Comparison of ENCODE assay signal across 8 mouse cellular contexts in the genomic region with DNA sequence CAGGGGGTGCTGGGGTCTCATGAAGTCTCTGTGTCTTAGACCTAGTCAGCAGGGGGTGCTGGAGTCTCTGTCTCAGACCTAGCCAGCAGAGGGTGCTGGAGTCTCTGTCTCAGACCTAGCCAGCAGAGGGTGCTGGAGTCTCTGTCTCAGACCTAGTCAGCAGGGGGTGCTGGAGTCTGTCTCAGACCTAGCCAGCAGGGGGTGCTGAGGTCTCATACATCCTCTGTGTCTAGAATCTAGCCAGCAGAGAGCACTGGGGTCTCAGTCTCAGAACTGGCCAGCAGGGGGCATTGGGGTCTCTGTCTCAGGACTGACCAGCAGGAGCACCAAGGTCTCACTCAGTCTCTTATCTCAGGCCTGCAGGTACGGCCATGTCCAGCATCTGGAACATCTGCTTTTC.
DNase-seq lines count a peak whose midpoint lies in the region; ATAC-seq and TF ChIP-seq lines count a peak whose summit lies in the region.

No protein-coding gene starts in this region.

- ATAC-seq in forebrain, embryonic 13.5 days, result peak; percentile 27; the same call in 1 of the 2 replicates
- no peak; the same call in 1 of the 2 replicates for ATAC-seq in forebrain, embryonic 15.5 days (replicated peaks)
- no peak for ATAC-seq in embryonic facial prominence, embryonic 11.5 days (replicated peaks; ENCODE audit: insufficient number of reproducible peaks, low FRiP score, low TSS enrichment, low read depth)
- 0 out of 2 replicates have a peak, but pooled peaks have one; percentile 56 for ATAC-seq in stomach, embryonic 15.5 days (ENCODE audit: insufficient read depth, low FRiP score, low read depth)

- no peak overlapping the region for H3K4me3 ChIP-seq in forebrain, embryonic 13.5 days
- no peak overlapping the region for H3K4me3 ChIP-seq in forebrain, embryonic 15.5 days
- H3K4me3 ChIP-seq in C2C12 (ENCODE audit: insufficient read depth, poor library complexity, severe bottlenecking), result no peak overlapping the region
- no peak overlapping the region for H3K4me3 ChIP-seq in embryonic facial prominence, embryonic 11.5 days (ENCODE audit: low read depth, low read length)
- H3K4me3 ChIP-seq in stomach, embryonic 15.5 days (replicated peaks), result no peak overlapping the region

- WGBS in forebrain, embryonic 13.5 days, result 88% methylated on average over 1 of the region's 1 CpGs
- WGBS in forebrain, embryonic 15.5 days, result 84% methylated on average over 1 of the region's 1 CpGs
- WGBS in embryonic facial prominence, embryonic 11.5 days, result 74% methylated on average over 1 of the region's 1 CpGs
- WGBS in stomach, embryonic 15.5 days, result 63% methylated on average over 1 of the region's 1 CpGs

- no peak overlapping the region for H3K27ac ChIP-seq in forebrain, embryonic 13.5 days
- no peak overlapping the region for H3K27ac ChIP-seq in forebrain, embryonic 15.5 days (replicated peaks)
- H3K27ac ChIP-seq in embryonic facial prominence, embryonic 11.5 days (replicated peaks; ENCODE audit: low read depth, low read length), result no peak overlapping the region
- H3K27ac ChIP-seq in stomach, embryonic 15.5 days, result no peak overlapping the region

- H3K4me2 ChIP-seq in forebrain, embryonic 13.5 days, result no peak overlapping the region
- no peak overlapping the region for H3K4me2 ChIP-seq in forebrain, embryonic 15.5 days (replicated peaks)
- H3K4me2 ChIP-seq in embryonic facial prominence, embryonic 11.5 days (ENCODE audit: low read depth, low read length), result no peak overlapping the region
- H3K4me2 ChIP-seq in stomach, embryonic 15.5 days, result no peak overlapping the region

- H3K9ac ChIP-seq in forebrain, embryonic 13.5 days, result no peak overlapping the region
- H3K9ac ChIP-seq in forebrain, embryonic 15.5 days (replicated peaks), result no peak overlapping the region
- H3K9ac ChIP-seq in embryonic facial prominence, embryonic 11.5 days (replicated peaks; ENCODE audit: low read length), result no peak overlapping the region
- no peak overlapping the region for H3K9ac ChIP-seq in stomach, embryonic 15.5 days

- no peaks in the 10 kb centered on the region for H3K79me3 ChIP-seq in C2C12 (ENCODE audit: low read depth)

- peak; percentile 48 for DNase-seq in embryonic facial prominence, embryonic 11.5 days (ENCODE audit: low spot score)
- peak; percentile 27 for DNase-seq in kidney, postnatal 14 days
- DNase-seq in lung, postnatal 36 days, result peak; percentile 43
- DNase-seq in T-cell, adult 2 months (ENCODE audit: low spot score), result no peak

- peak; percentile 4 for TF ChIP-seq CTCF in C2C12 (IDR thresholded peaks at IDR 0.05; ENCODE audit: control insufficient read depth, insufficient read depth, insufficient read length)

- H3K36me3 ChIP-seq in forebrain, embryonic 13.5 days (ENCODE audit: poor library complexity, severe bottlenecking), result no peaks in the 10 kb centered on the region
- no peaks in the 10 kb centered on the region for H3K36me3 ChIP-seq in forebrain, embryonic 15.5 days
- no peaks in the 10 kb centered on the region for H3K36me3 ChIP-seq in C2C12 (ENCODE audit: control insufficient read depth, insufficient read depth)
- no peaks in the 10 kb centered on the region for H3K36me3 ChIP-seq in embryonic facial prominence, embryonic 11.5 days (replicated peaks; ENCODE audit: control insufficient read depth, insufficient read depth, low read depth, low read length)
- no peaks in the 10 kb centered on the region for H3K36me3 ChIP-seq in stomach, embryonic 15.5 days

- H3ac ChIP-seq in C2C12 (ENCODE audit: control insufficient read depth, insufficient read length, low read depth), result no peak overlapping the region

- H3K27me3 ChIP-seq in forebrain, embryonic 13.5 days, result no peaks in the 10 kb centered on the region
- no peaks in the 10 kb centered on the region for H3K27me3 ChIP-seq in forebrain, embryonic 15.5 days
- no peaks in the 10 kb centered on the region for H3K27me3 ChIP-seq in C2C12 (ENCODE audit: control insufficient read depth, insufficient read depth, insufficient read length)
- no peaks in the 10 kb centered on the region for H3K27me3 ChIP-seq in embryonic facial prominence, embryonic 11.5 days (ENCODE audit: control insufficient read depth, insufficient read depth, low read length)
- no peaks in the 10 kb centered on the region for H3K27me3 ChIP-seq in stomach, embryonic 15.5 days (replicated peaks)

- no peaks in the 10 kb centered on the region for H3K9me3 ChIP-seq in forebrain, embryonic 13.5 days (replicated peaks)
- no peaks in the 10 kb centered on the region for H3K9me3 ChIP-seq in forebrain, embryonic 15.5 days
- no peaks in the 10 kb centered on the region for H3K9me3 ChIP-seq in embryonic facial prominence, embryonic 11.5 days (replicated peaks; ENCODE audit: control insufficient read depth, low read length)
- no peaks in the 10 kb centered on the region for H3K9me3 ChIP-seq in stomach, embryonic 15.5 days

- no peaks in the 10 kb centered on the region for H3K4me1 ChIP-seq in forebrain, embryonic 13.5 days
- H3K4me1 ChIP-seq in forebrain, embryonic 15.5 days, result no peaks in the 10 kb centered on the region
- no peaks in the 10 kb centered on the region for H3K4me1 ChIP-seq in embryonic facial prominence, embryonic 11.5 days (ENCODE audit: control insufficient read depth, insufficient read depth, low read length)
- no peaks in the 10 kb centered on the region for H3K4me1 ChIP-seq in stomach, embryonic 15.5 days

- H3K79me2 ChIP-seq in C2C12 (ENCODE audit: control insufficient read depth, insufficient read depth), result no peaks in the 10 kb centered on the region

TF ChIP-seq in C2C12, 6 proteins besides CTCF, POLR2A, EP300 and RAD21:
- no peak for TF ChIP-seq MAX (IDR thresholded peaks at IDR 0.05)
- no peak for TF ChIP-seq MYOG (IDR thresholded peaks at IDR 0.05; ENCODE audit: control insufficient read depth, extremely low read depth, insufficient read length)
- TF ChIP-seq MYOD1 (IDR thresholded peaks at IDR 0.05; ENCODE audit: control insufficient read depth, insufficient read length, low read depth), result no peak
- TF ChIP-seq CEBPB (IDR thresholded peaks at IDR 0.05; ENCODE audit: low read depth), result no peak
- TF ChIP-seq FOSL1 (IDR thresholded peaks at IDR 0.05; ENCODE audit: insufficient read depth, low read length, poor library complexity, severe bottlenecking), result no peak

Comparison
In these comparisons a context has a peak if more than half of its experiments do, and no peak if none do; other contexts are left out.
1. ATAC-seq: peak in forebrain, embryonic 13.5 days (single experiment) and stomach, embryonic 15.5 days (single experiment); none in forebrain, embryonic 15.5 days (single experiment) and embryonic facial prominence, embryonic 11.5 days (single experiment).